Comparison of ENCODE assay signal across 8 mouse cellular contexts in the genomic region with DNA sequence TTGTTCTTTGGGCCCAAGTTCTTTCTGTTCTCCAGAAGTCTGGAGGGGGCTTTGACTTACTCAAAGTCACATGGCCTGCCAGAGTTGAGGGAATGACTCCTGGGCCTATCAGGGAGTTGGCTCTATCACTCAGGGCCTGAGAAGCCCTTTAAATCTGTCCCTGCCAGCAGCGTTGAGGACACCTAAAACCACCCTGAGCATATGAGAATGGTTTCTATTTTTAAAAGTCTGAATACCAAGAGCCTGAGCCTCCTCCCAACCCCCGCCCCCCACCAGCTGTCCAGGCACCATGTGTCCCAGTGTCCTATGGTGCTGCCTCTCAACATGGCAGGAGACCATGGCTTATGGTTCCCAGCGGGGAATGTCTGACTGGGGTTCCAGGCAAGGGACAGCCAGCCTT. TPM values are rescaled to one million over a fixed set of nuclear protein-coding genes. Genes with fewer than 3 reads are reported as not detected.
DNase-seq lines count a peak whose midpoint lies in the region; ATAC-seq and TF ChIP-seq lines count a peak whose summit lies in the region.

No protein-coding gene starts in this region.

- H3K4me1 ChIP-seq in kidney, postnatal 0 days (replicated peaks; ENCODE audit: insufficient read depth, low read length), result peaks cover 18% of the 10 kb centered on the region; the same call in 1 of the 2 replicates
- peaks cover 29% of the 10 kb centered on the region for H3K4me1 ChIP-seq in embryonic facial prominence, embryonic 15.5 days
- H3K4me1 ChIP-seq in midbrain, embryonic 15.5 days, result peaks cover 26% of the 10 kb centered on the region

- DNase-seq in kidney, postnatal 0 days (ENCODE audit: low spot score), result no peak
- no peak for DNase-seq in kidney, postnatal 25 days
- peak; percentile 27 to 47 for DNase-seq in heart, postnatal 14 days
- DNase-seq in adrenal gland, adult (ENCODE audit: inconsistent age in 2 of 2, low spot score in 1 of 2), result no peak
- no peak for DNase-seq in ovary, postnatal 14 days (ENCODE audit: low spot score)

- peak overlapping the region; percentile 62; the same call in 1 of the 2 replicates for H3K4me3 ChIP-seq in kidney, postnatal 0 days (replicated peaks; ENCODE audit: low read depth, low read length)
- H3K4me3 ChIP-seq in embryonic facial prominence, embryonic 15.5 days (replicated peaks), result peak overlapping the region; percentile 83
- peak overlapping the region; percentile 95 for H3K4me3 ChIP-seq in midbrain, embryonic 15.5 days

- H3K27ac ChIP-seq in kidney, postnatal 0 days, result no peak overlapping the region; the same call in 1 of the 2 replicates
- peak overlapping the region; percentile 84 for H3K27ac ChIP-seq in embryonic facial prominence, embryonic 15.5 days (replicated peaks)
- H3K27ac ChIP-seq in midbrain, embryonic 15.5 days, result no peak overlapping the region

- H3K36me3 ChIP-seq in kidney, postnatal 0 days (ENCODE audit: insufficient read depth, low read length), result 0 out of 2 replicates have a peak, but pooled peaks cover 3% of the 10 kb centered on the region
- H3K36me3 ChIP-seq in embryonic facial prominence, embryonic 15.5 days, result peaks cover 21% of the 10 kb centered on the region
- no peaks in the 10 kb centered on the region for H3K36me3 ChIP-seq in midbrain, embryonic 15.5 days (replicated peaks)

- no peak for TF ChIP-seq CTCF in kidney, postnatal 0 days (IDR thresholded peaks at IDR 0.05; ENCODE audit: low read depth)

- peak overlapping the region; percentile 54; the same call in 1 of the 2 replicates for H3K9ac ChIP-seq in kidney, postnatal 0 days (ENCODE audit: low read depth, low read length)
- H3K9ac ChIP-seq in embryonic facial prominence, embryonic 15.5 days, result peak overlapping the region; percentile 81
- peak overlapping the region; percentile 88; the same call in 1 of the 2 replicates for H3K9ac ChIP-seq in midbrain, embryonic 15.5 days

- H3K4me2 ChIP-seq in kidney, postnatal 0 days (ENCODE audit: low read length), result peak overlapping the region; percentile 63
- peak overlapping the region; percentile 79 for H3K4me2 ChIP-seq in embryonic facial prominence, embryonic 15.5 days (replicated peaks)
- H3K4me2 ChIP-seq in midbrain, embryonic 15.5 days, result peak overlapping the region; percentile 88

- no peak for ATAC-seq in kidney, postnatal 0 days (replicated peaks; ENCODE audit: low FRiP score, low read depth)
- peak; percentile 51; the same call in 1 of the 2 replicates for ATAC-seq in embryonic facial prominence, embryonic 15.5 days (ENCODE audit: insufficient number of reproducible peaks, low FRiP score, low TSS enrichment, low read depth)
- ATAC-seq in midbrain, embryonic 15.5 days (replicated peaks), result no peak
- no peak for ATAC-seq in CD4-positive, CD25-positive, alpha-beta regulatory T cell, adult 4 months

- H3K9me3 ChIP-seq in kidney, postnatal 0 days (replicated peaks; ENCODE audit: low read length), result no peaks in the 10 kb centered on the region
- no peaks in the 10 kb centered on the region for H3K9me3 ChIP-seq in embryonic facial prominence, embryonic 15.5 days (replicated peaks)
- H3K9me3 ChIP-seq in midbrain, embryonic 15.5 days, result no peaks in the 10 kb centered on the region

- 37% methylated on average over 3 of the region's 3 CpGs for WGBS in kidney, postnatal 0 days
- WGBS in embryonic facial prominence, embryonic 15.5 days, result 41% methylated on average over 3 of the region's 3 CpGs
- 44% methylated on average over 3 of the region's 3 CpGs for WGBS in midbrain, embryonic 15.5 days

- intact Hi-C loops in heart, postnatal 14 days (cut with DNase I), result no loop called here

- no peaks in the 10 kb centered on the region for H3K27me3 ChIP-seq in kidney, postnatal 0 days (ENCODE audit: insufficient read depth, low read length)
- H3K27me3 ChIP-seq in embryonic facial prominence, embryonic 15.5 days, result no peaks in the 10 kb centered on the region
- H3K27me3 ChIP-seq in midbrain, embryonic 15.5 days (replicated peaks), result no peaks in the 10 kb centered on the region

RNA-seq across cellular contexts. Expression of gene Cand2, which starts 1.5 kb away (rescaled TPM):
- polyA plus RNA-seq in kidney, postnatal 0 days (2015; fragmentation: Nextera tagmentation; extraction: Ambion mirVana), result 10.4 and 12.1 TPM in 2 replicates
- polyA plus RNA-seq in embryonic facial prominence, embryonic 15.5 days (2015; fragmentation: Nextera tagmentation; extraction: Ambion mirVana), result 33.6 and 33.7 TPM in 2 replicates
- total RNA-seq in heart, postnatal 14 days (2021), result 10 to 100 TPM; 64.5 to 71.6 TPM
- polyA plus RNA-seq in midbrain, embryonic 15.5 days (2015; fragmentation: Nextera tagmentation; extraction: Ambion mirVana), result 11.4 and 12.2 TPM in 2 replicates
- polyA plus RNA-seq in CD4-positive, CD25-positive, alpha-beta regulatory T cell, adult 4 months (2017; shearing (Covaris generic)), result 1 to 10 TPM; 3.7 to 4.5 TPM

RNA-seq across cellular contexts. Expression of gene Tmem40, which starts 13.6 kb away (rescaled TPM):
- 1.0 and 1.8 TPM in 2 replicates for polyA plus RNA-seq in kidney, postnatal 0 days (2015; fragmentation: Nextera tagmentation; extraction: Ambion mirVana)
- polyA plus RNA-seq in embryonic facial prominence, embryonic 15.5 days (2015; fragmentation: Nextera tagmentation; extraction: Ambion mirVana), result 23.9 and 28.9 TPM in 2 replicates
- total RNA-seq in heart, postnatal 14 days (2021), result under 1 TPM in 1 of 2 experiments, not detected in 1; 0.36 TPM
- 0.74 and 1.2 TPM in 2 replicates for polyA plus RNA-seq in midbrain, embryonic 15.5 days (2015; fragmentation: Nextera tagmentation; extraction: Ambion mirVana)
- not detected for polyA plus RNA-seq in CD4-positive, CD25-positive, alpha-beta regulatory T cell, adult 4 months (2017; shearing (Covaris generic))

RNA-seq across cellular contexts. Expression of gene Rpl32, which starts 32.7 kb away (rescaled TPM):
- polyA plus RNA-seq in kidney, postnatal 0 days (2015; fragmentation: Nextera tagmentation; extraction: Ambion mirVana), result 2,857 and 3,220 TPM in 2 replicates
- 2,086 and 2,192 TPM in 2 replicates for polyA plus RNA-seq in embryonic facial prominence, embryonic 15.5 days (2015; fragmentation: Nextera tagmentation; extraction: Ambion mirVana)
- total RNA-seq in heart, postnatal 14 days (2021), result 100 to 1,000 TPM; 618 to 675 TPM
- polyA plus RNA-seq in midbrain, embryonic 15.5 days (2015; fragmentation: Nextera tagmentation; extraction: Ambion mirVana), result 881 and 890 TPM in 2 replicates
- polyA plus RNA-seq in CD4-positive, CD25-positive, alpha-beta regulatory T cell, adult 4 months (2017; shearing (Covaris generic)), result 1,000 to 10,000 TPM; 6,591 to 8,533 TPM

Comparison
In these comparisons a context has a peak if more than half of its experiments do, and no peak if none do; other contexts are left out.
1. DNase-seq: peak in heart, postnatal 14 days (2 of 2); none in kidney, postnatal 0 days (single experiment), kidney, postnatal 25 days (0 of 2), adrenal gland, adult (0 of 2) and ovary, postnatal 14 days (single experiment).
2. Peak in every context shown above with its lines, with median percentiles within 50 percentile points of each other: H3K4me2 ChIP-seq, H3K4me3 ChIP-seq and H3K9ac ChIP-seq.